Mouse (Mus musculus) liver, postnatal 0 days (tissue): ENCODE results near the gene Gpbp1. TPM values are rescaled to one million over a fixed set of nuclear protein-coding genes. Genes with fewer than 3 reads are reported as not detected.

Experiments
- ATAC-seq: fragments of 200-750 bp; cut with Nextera tagmentation; 2 replicates; pipeline ENCODE4 v1.8.0; 2017; ENCODE audit warnings: mild to moderate bottlenecking, moderate library complexity
- DNase-seq: peaks from one replicate; pipeline ENCODE4 v3.0.0-alpha.2; 2016
- H3K27ac ChIP-seq: fragments of 300-500 bp; sonication (generic); 2 replicates; pipeline ENCODE4 v1.5.1; 2014; ENCODE audit warnings: antibody characterized with exemption, moderate library complexity, mild to moderate bottlenecking, low read depth
- H3K27me3 ChIP-seq: fragments of 300-500 bp; sonication (generic); 2 replicates; pipeline ENCODE4 v1.6.1; 2014; ENCODE audit warnings: low read length, control low read depth, mixed read lengths; ENCODE audit not compliant: insufficient read depth
- H3K36me3 ChIP-seq: fragments of 300-500 bp; sonication (generic); replicated peaks from 2 replicates; pipeline ENCODE4 v1.6.1; 2014; ENCODE audit warnings: mild to moderate bottlenecking, control low read depth, low read length, moderate library complexity, mixed read lengths; ENCODE audit not compliant: insufficient read depth
- H3K4me1 ChIP-seq: fragments of 300-500 bp; sonication (generic); 2 replicates; pipeline ENCODE4 v1.6.1; 2014; ENCODE audit warnings: antibody characterized with exemption, mild to moderate bottlenecking, control low read depth; ENCODE audit not compliant: insufficient read depth
- H3K4me2 ChIP-seq: fragments of 300-500 bp; sonication (generic); 2 replicates; pipeline ENCODE4 v1.6.1; 2014; ENCODE audit warnings: low read depth, mild to moderate bottlenecking, low read length, moderate library complexity, mixed read lengths
- H3K4me3 ChIP-seq: fragments of 300-500 bp; sonication (generic); 2 replicates; pipeline ENCODE4 v1.5.1; 2014; ENCODE audit warnings: low read depth, low read length
- H3K9ac ChIP-seq: fragments of 300-500 bp; sonication (generic); replicated peaks from 2 replicates; pipeline ENCODE4 v1.6.1; 2014; ENCODE audit warnings: mild to moderate bottlenecking, moderate library complexity
- H3K9me3 ChIP-seq: fragments of 300-500 bp; sonication (generic); 2 replicates; pipeline ENCODE4 v1.6.1; 2016; ENCODE audit warnings: mild to moderate bottlenecking, control low read depth, low read length, mixed read lengths
- CTCF ChIP-seq: sonication (generic); IDR thresholded peaks from 2 replicates; pipeline ENCODE4 v1.5.1; 2016; ENCODE audit warnings: antibody characterized with exemption, low read depth
- EP300 ChIP-seq: IDR thresholded peaks from 2 replicates; pipeline ENCODE4 v1.6.1; 2016; ENCODE audit warnings: antibody characterized with exemption, low read depth, mild to moderate bottlenecking
- WGBS: fragments of 180-500 bp; shearing (Covaris S2); extraction: QIAGEN DNeasy Blood & Tissue Kit; methylation state at CpG from one replicate; pipeline ENCODE4 v1.1.7; 2014; ENCODE audit not compliant: insufficient replicate concordance; 5-methylcytosine and 5-hydroxymethylcytosine counted together
- polyA plus RNA-seq: library from polyadenylated mRNA; unstranded; fragments of >200 nt; fragmentation: Nextera tagmentation; extraction: Ambion mirVana; gene quantifications from 2 replicates; pipeline ENCODE4 v1.2.1, GENCODE M21; 2015

Gpbp1 gene
- polyA plus RNA-seq, 1 experiment from 2014 or later = 25.2 TPM

GRCm38 (mm10) chr13:111421330-111421729, 68.6 kb downstream of the Gpbp1 start:
- no peaks in the 10 kb centered on the region for H3K4me1 ChIP-seq
- H3K27me3 ChIP-seq = no peaks in the 10 kb centered on the region
- no peak for TF ChIP-seq EP300
- TF ChIP-seq CTCF = peak; percentile 43
- H3K9ac ChIP-seq = no peak overlapping the region
- ATAC-seq = no peak
- H3K4me2 ChIP-seq = no peak overlapping the region
- H3K36me3 ChIP-seq = peaks cover 14% of the 10 kb centered on the region
- DNase-seq = no peak
- no peak overlapping the region for H3K27ac ChIP-seq
- no peak overlapping the region for H3K4me3 ChIP-seq
- no peaks in the 10 kb centered on the region for H3K9me3 ChIP-seq

- Histone ChIP-seq H3K4me1 (no peaks in the 10 kb centered on the region), H3K4me3 (no peak overlapping the region), H3K27ac (no peak overlapping the region), H3K9ac (no peak overlapping the region), H3K27me3 (no peaks in the 10 kb centered on the region), H3K4me2 (no peak overlapping the region), H3K9me3 (no peaks in the 10 kb centered on the region), H3K36me3 (peaks cover 4% of the 10 kb centered on the region; the same call in 1 of the 2 replicates)
- ATAC-seq = peak; percentile 15; the same call in 1 of the 2 replicates
- WGBS = 47% methylated on average over 2 of the region's 2 CpGs
- no peak for DNase-seq
- TF ChIP-seq CTCF = no peak
- no peak for TF ChIP-seq EP300
Measured at GRCm38 (mm10) chr13:111418087-111418486, 71.8 kb downstream of the Gpbp1 start.

- WGBS = 23% methylated on average over 4 of the region's 4 CpGs
- no peak overlapping the region for H3K4me3 ChIP-seq
- H3K9ac ChIP-seq = no peak overlapping the region
- ATAC-seq = no peak
- peak; percentile 73 for DNase-seq
- no peaks in the 10 kb centered on the region for H3K4me1 ChIP-seq
- no peaks in the 10 kb centered on the region for H3K9me3 ChIP-seq
- no peaks in the 10 kb centered on the region for H3K27me3 ChIP-seq
- H3K27ac ChIP-seq = no peak overlapping the region
- H3K36me3 ChIP-seq = no peaks in the 10 kb centered on the region
- H3K4me2 ChIP-seq = no peak overlapping the region
- TF ChIP-seq EP300 (no peak), CTCF (peak; percentile 78)
Measured at GRCm38 (mm10) chr13:111413156-111413555, 76.8 kb downstream of the Gpbp1 start.

- ATAC-seq (no peak), DNase-seq (no peak)
- H3K4me1 ChIP-seq = no peaks in the 10 kb centered on the region
- no peak overlapping the region for H3K27ac ChIP-seq
- no peaks in the 10 kb centered on the region for H3K36me3 ChIP-seq
- WGBS = 3% methylated on average over 7 of the region's 7 CpGs
- H3K9ac ChIP-seq = no peak overlapping the region
- TF ChIP-seq EP300 = no peak
- peak; percentile 77 for TF ChIP-seq CTCF
- H3K27me3 ChIP-seq = no peaks in the 10 kb centered on the region
- no peaks in the 10 kb centered on the region for H3K9me3 ChIP-seq
- no peak overlapping the region for H3K4me3 ChIP-seq
- no peak overlapping the region for H3K4me2 ChIP-seq
Measured at GRCm38 (mm10) chr13:111410831-111411230, 79.1 kb downstream of the Gpbp1 start.

- Histone ChIP-seq H3K9ac (no peak overlapping the region), H3K27ac (no peak overlapping the region), H3K4me2 (no peak overlapping the region), H3K9me3 (no peaks in the 10 kb centered on the region), H3K4me1 (no peaks in the 10 kb centered on the region), H3K4me3 (no peak overlapping the region), H3K27me3 (no peaks in the 10 kb centered on the region), H3K36me3 (no peaks in the 10 kb centered on the region)
- no peak for TF ChIP-seq EP300
- TF ChIP-seq CTCF = no peak
- no peak for ATAC-seq
- WGBS = 56% methylated on average over 9 of the region's 9 CpGs
- no peak for DNase-seq
Measured at GRCm38 (mm10) chr13:111406859-111407389, 83.0 kb downstream of the Gpbp1 start.

- no peaks in the 10 kb centered on the region for H3K36me3 ChIP-seq
- 87% methylated on average over 3 of the region's 3 CpGs for WGBS
- no peak for TF ChIP-seq EP300
- no peak for TF ChIP-seq CTCF
- H3K4me1 ChIP-seq = no peaks in the 10 kb centered on the region
- no peak overlapping the region for H3K9ac ChIP-seq
- H3K9me3 ChIP-seq = no peaks in the 10 kb centered on the region
- no peaks in the 10 kb centered on the region for H3K27me3 ChIP-seq
- H3K4me3 ChIP-seq = no peak overlapping the region
- no peak for ATAC-seq
- H3K27ac ChIP-seq = no peak overlapping the region
- H3K4me2 ChIP-seq = no peak overlapping the region
- DNase-seq = no peak
Measured at GRCm38 (mm10) chr13:111405956-111406355, 84.0 kb downstream of the Gpbp1 start.

GRCm38 (mm10) chr13:111397600-111398151, 92.2 kb downstream of the Gpbp1 start:
- DNase-seq = no peak
- no peak for TF ChIP-seq EP300
- no peak for TF ChIP-seq CTCF
- Histone ChIP-seq H3K27ac (no peak overlapping the region), H3K36me3 (no peaks in the 10 kb centered on the region), H3K9ac (no peak overlapping the region), H3K4me2 (peak overlapping the region; percentile 56), H3K9me3 (no peaks in the 10 kb centered on the region), H3K4me1 (peaks cover 12% of the 10 kb centered on the region), H3K27me3 (no peaks in the 10 kb centered on the region), H3K4me3 (no peak overlapping the region)
- peak; percentile 77 for ATAC-seq
- 33% methylated on average over 5 of the region's 5 CpGs for WGBS
